Mouse (Mus musculus): ENCODE measurements around the gene Myt1l. TPM values are rescaled to one million over a fixed set of nuclear protein-coding genes. Genes with fewer than 3 reads are reported as not detected.

Gene Myt1l
- polyA plus RNA-seq, 1 experiment from 2014 or later = not detected

DNA sequence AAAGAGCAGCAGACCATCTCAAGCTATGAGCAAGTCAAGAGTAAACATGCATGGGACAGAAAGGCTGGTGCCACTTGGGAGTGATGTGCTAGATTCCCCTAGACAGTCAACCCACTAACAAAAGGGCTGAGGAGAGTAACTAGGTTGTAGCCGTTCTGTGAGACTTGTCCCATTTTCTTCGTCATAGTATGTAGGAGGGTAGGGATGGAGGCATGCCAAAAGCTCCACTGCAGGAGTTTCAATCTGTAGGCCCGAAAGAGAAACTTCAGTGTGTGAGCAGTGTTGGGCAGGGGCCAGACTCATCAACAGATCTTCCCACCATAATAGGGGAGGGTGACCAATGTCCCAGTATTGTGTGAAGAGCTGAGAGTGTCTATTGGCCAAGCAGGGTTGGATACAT lies 178.9 kb downstream of the Myt1l start:
- Histone ChIP-seq H3K9ac (ENCODE audit: low read depth, low read length) (no peak overlapping the region), H3K4me1 (ENCODE audit: control insufficient read depth, insufficient read depth, low read length) (no peaks in the 10 kb centered on the region), H3K36me3 (ENCODE audit: control insufficient read depth, insufficient read depth, low read length) (no peaks in the 10 kb centered on the region), H3K4me2 (replicated peaks; ENCODE audit: low read depth, low read length) (no peak overlapping the region), H3K27ac (ENCODE audit: low read depth, low read length) (no peak overlapping the region), H3K4me3 (ENCODE audit: low read length) (no peak overlapping the region), H3K9me3 (ENCODE audit: control insufficient read depth, low read length) (no peaks in the 10 kb centered on the region), H3K27me3 (ENCODE audit: control insufficient read depth, insufficient read depth, low read length) (no peaks in the 10 kb centered on the region)
- ATAC-seq (ENCODE audit: low FRiP score, low TSS enrichment) = no peak
- WGBS = 81% methylated on average over 3 of the region's 3 CpGs

DNA sequence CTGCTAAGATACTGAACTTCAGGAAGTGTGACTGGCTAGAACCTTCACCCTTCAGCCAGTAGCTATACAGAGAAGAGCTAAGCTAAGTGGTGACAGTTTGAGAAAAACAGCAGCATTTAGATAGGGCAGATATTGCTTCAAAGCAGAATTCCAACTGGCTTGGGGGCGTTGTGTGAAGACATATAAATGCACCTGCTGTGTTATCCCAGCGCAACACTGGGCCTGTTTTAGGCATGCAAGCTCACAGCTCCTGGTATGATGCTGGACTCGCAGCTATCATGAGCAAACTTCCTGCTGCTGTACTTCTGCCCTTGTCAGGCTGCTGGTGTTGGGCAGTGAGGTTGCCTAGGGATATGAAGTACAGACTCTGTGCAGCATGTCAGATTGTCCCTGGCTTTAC lies 180.0 kb downstream of the Myt1l start:
- Histone ChIP-seq H3K36me3 (ENCODE audit: control insufficient read depth, insufficient read depth, low read length) (no peaks in the 10 kb centered on the region), H3K9ac (ENCODE audit: low read depth, low read length) (no peak overlapping the region), H3K4me2 (replicated peaks; ENCODE audit: low read depth, low read length) (no peak overlapping the region), H3K4me3 (ENCODE audit: low read length) (no peak overlapping the region), H3K9me3 (ENCODE audit: control insufficient read depth, low read length) (no peaks in the 10 kb centered on the region), H3K4me1 (ENCODE audit: control insufficient read depth, insufficient read depth, low read length) (no peaks in the 10 kb centered on the region), H3K27me3 (ENCODE audit: control insufficient read depth, insufficient read depth, low read length) (no peaks in the 10 kb centered on the region), H3K27ac (ENCODE audit: low read depth, low read length) (no peak overlapping the region)
- ATAC-seq (ENCODE audit: low FRiP score, low TSS enrichment) = no peak
- 77% methylated on average over 3 of the region's 3 CpGs for WGBS

DNA sequence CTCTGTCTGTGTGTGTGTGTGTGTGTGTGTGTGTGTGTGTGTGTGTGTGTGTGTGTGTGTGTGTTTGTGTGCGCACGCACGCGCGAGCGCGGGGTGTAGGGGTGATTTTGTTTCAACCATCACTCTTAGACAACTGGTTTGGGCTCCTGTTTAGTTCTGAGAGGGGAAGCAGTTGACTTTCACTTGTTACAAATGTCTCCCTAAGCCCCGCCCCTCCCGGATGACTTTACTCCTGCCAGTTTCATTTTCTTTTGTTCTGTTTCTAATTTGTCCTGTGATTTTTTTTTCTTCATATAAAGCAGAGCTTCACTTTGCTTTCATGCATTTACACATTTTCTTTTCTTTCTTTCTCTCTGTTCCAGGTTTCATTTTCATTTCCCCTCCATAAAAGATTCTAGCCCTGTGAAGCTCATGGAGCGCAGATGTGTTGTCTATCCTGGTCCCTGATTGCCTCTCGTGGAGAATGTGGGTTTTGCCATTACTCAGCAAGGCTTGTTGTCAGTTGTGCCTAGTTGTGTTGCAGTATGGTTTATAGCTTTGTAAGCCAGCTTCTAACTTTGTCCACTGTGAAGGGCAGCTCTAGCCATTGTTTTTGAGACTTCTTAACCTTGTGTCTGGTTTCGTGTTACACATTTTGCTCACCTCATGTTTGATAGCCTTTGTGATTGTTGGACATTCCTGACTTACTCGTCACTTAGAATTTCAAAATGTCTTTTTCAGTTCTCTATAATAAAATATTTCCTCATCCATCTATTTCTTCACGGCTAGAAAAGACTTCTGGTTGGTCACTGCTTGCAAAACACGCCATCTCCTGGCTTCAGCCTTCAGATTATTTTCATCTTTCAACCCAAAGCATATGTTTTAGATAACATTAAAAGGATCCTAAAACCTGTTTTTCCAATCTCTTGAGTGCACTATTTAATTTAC lies 184.9 kb downstream of the Myt1l start:
- H3K9me3 ChIP-seq (ENCODE audit: control insufficient read depth, low read length) = no peaks in the 10 kb centered on the region
- H3K27ac ChIP-seq (ENCODE audit: low read depth, low read length) = no peak overlapping the region
- 81% methylated on average over 15 of the region's 15 CpGs for WGBS
- H3K4me3 ChIP-seq (ENCODE audit: low read length) = no peak overlapping the region
- no peaks in the 10 kb centered on the region for H3K4me1 ChIP-seq (ENCODE audit: control insufficient read depth, insufficient read depth, low read length)
- H3K9ac ChIP-seq (ENCODE audit: low read depth, low read length) = no peak overlapping the region
- H3K36me3 ChIP-seq (ENCODE audit: control insufficient read depth, insufficient read depth, low read length) = no peaks in the 10 kb centered on the region
- no peak for ATAC-seq (ENCODE audit: low FRiP score, low TSS enrichment)
- no peak overlapping the region for H3K4me2 ChIP-seq (replicated peaks; ENCODE audit: low read depth, low read length)
- H3K27me3 ChIP-seq (ENCODE audit: control insufficient read depth, insufficient read depth, low read length) = no peaks in the 10 kb centered on the region

DNA sequence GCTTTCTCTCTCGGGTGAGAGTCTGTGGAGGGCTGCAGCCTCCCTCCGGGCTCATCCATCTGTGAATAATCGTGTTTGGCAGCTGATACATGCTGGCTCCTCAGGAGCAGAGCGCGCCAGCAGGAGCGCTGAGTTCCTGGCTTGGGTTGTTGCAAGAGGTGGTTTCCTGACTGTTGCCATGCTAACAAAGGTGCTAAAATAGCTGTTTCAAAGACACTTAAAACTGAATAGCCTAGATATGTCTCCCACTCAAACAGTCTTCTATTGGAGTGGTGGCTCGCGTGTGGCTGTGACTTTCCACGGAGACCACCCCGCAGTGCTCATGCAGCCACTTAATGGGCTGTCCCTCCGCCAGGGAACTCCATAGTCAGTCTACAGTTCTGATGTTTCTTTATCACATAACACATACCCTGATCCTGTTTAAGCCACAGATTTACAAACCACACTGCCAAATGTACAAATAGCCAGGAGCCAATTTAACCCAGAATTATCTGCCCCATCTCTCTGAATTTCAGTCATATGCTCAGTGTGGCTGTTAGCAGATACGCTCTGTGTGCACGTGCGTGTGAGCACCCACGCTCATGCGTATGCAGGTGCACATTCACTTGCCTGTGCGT lies 195.6 kb downstream of the Myt1l start:
- 83% methylated on average over 17 of the region's 17 CpGs for WGBS
- Histone ChIP-seq H3K4me3 (ENCODE audit: low read length) (no peak overlapping the region), H3K36me3 (ENCODE audit: control insufficient read depth, insufficient read depth, low read length) (no peaks in the 10 kb centered on the region), H3K27me3 (ENCODE audit: control insufficient read depth, insufficient read depth, low read length) (no peaks in the 10 kb centered on the region), H3K4me1 (ENCODE audit: control insufficient read depth, insufficient read depth, low read length) (no peaks in the 10 kb centered on the region), H3K27ac (ENCODE audit: low read depth, low read length) (no peak overlapping the region), H3K9ac (ENCODE audit: low read depth, low read length) (no peak overlapping the region), H3K4me2 (replicated peaks; ENCODE audit: low read depth, low read length) (no peak overlapping the region), H3K9me3 (ENCODE audit: control insufficient read depth, low read length) (no peaks in the 10 kb centered on the region)
- no peak for ATAC-seq (ENCODE audit: low FRiP score, low TSS enrichment)

DNA sequence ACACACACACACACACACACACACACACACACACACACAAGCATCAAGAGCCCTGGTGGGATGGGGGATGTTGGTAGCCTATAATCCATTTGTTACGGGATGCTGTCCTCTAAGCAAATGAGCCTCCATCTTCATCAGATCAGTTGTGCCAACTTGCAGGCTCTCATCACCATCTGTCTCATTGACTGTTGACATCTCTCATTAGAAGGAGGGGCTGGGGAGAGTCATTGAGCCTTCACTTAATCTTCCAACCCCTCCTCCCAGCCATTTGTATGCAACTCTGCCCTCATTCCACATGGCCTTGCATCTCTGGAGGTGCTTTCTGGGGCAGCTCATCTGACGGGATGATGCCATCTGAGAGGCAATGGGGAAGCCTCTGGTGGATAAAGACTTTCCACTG lies 200.1 kb downstream of the Myt1l start:
- Histone ChIP-seq H3K27ac (ENCODE audit: low read depth, low read length) (no peak overlapping the region), H3K27me3 (ENCODE audit: control insufficient read depth, insufficient read depth, low read length) (no peaks in the 10 kb centered on the region), H3K4me2 (replicated peaks; ENCODE audit: low read depth, low read length) (no peak overlapping the region), H3K4me3 (ENCODE audit: low read length) (no peak overlapping the region), H3K4me1 (ENCODE audit: control insufficient read depth, insufficient read depth, low read length) (no peaks in the 10 kb centered on the region), H3K9me3 (ENCODE audit: control insufficient read depth, low read length) (no peaks in the 10 kb centered on the region), H3K36me3 (ENCODE audit: control insufficient read depth, insufficient read depth, low read length) (no peaks in the 10 kb centered on the region), H3K9ac (ENCODE audit: low read depth, low read length) (no peak overlapping the region)
- ATAC-seq (ENCODE audit: low FRiP score, low TSS enrichment) = no peak
- 62% methylated on average over 2 of the region's 2 CpGs for WGBS

DNA sequence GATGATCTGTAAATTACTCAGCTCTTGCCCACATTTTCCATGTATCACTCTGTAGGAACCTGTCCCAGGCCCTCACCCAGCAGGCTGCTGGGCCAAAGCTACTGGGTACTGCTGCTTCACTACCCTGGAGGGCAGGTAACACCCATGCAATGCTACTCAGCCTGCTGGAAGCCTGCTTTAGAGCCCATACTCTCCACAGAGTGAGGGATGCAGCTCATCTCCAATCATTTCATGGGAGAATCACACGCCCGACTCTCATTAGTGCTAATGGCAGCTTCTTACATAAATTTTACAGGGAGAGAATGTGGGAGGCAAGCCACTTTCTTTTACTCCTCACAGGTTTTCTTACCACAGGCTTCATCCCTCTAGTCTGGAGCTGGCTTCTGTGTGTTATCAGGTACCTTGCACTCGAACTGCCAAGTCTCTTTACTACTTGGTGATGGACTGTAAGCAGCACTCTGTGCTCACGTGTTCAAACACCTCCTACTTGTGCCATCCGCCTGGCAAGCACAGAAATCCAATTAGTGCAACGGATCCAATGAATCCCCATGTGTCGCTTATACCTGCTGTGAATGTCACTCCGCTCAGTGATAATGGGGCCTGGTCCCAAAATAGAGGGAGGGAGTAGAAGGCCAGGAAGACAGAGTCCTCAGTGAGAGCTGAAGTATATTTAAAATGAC lies 212.3 kb downstream of the Myt1l start:
- no peaks in the 10 kb centered on the region for H3K4me1 ChIP-seq (ENCODE audit: control insufficient read depth, insufficient read depth, low read length)
- H3K4me2 ChIP-seq (replicated peaks; ENCODE audit: low read depth, low read length) = no peak overlapping the region
- H3K27me3 ChIP-seq (ENCODE audit: control insufficient read depth, insufficient read depth, low read length) = no peaks in the 10 kb centered on the region
- 79% methylated on average over 8 of the region's 8 CpGs for WGBS
- H3K9me3 ChIP-seq (ENCODE audit: control insufficient read depth, low read length) = no peaks in the 10 kb centered on the region
- H3K27ac ChIP-seq (ENCODE audit: low read depth, low read length) = no peak overlapping the region
- no peak overlapping the region for H3K9ac ChIP-seq (ENCODE audit: low read depth, low read length)
- no peak for ATAC-seq (ENCODE audit: low FRiP score, low TSS enrichment)
- no peak overlapping the region for H3K4me3 ChIP-seq (ENCODE audit: low read length)
- no peaks in the 10 kb centered on the region for H3K36me3 ChIP-seq (ENCODE audit: control insufficient read depth, insufficient read depth, low read length)

DNA sequence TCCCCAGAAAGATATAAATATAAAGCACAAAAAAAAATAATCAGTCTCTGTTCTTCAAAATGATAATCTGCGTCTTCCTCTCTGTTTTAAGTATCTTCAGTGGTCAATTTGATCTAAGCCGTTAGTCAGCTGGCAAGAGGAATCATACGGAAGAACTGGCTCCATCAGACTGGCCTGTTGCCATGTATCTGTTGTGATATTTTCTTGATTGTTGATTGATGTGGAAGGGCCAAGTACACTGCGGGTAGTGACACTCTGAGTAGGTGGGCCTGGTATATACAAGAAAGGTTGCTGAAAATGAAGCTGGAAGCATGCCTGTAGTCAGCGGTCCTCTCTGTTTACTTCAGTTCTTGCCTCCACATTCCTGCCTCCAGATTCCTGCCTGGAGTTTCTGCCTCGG lies 213.0 kb downstream of the Myt1l start:
- ATAC-seq (ENCODE audit: low FRiP score, low TSS enrichment) = no peak
- Histone ChIP-seq H3K27ac (ENCODE audit: low read depth, low read length) (no peak overlapping the region), H3K4me3 (ENCODE audit: low read length) (no peak overlapping the region), H3K36me3 (ENCODE audit: control insufficient read depth, insufficient read depth, low read length) (no peaks in the 10 kb centered on the region), H3K27me3 (ENCODE audit: control insufficient read depth, insufficient read depth, low read length) (no peaks in the 10 kb centered on the region), H3K4me2 (replicated peaks; ENCODE audit: low read depth, low read length) (no peak overlapping the region), H3K9me3 (ENCODE audit: control insufficient read depth, low read length) (no peaks in the 10 kb centered on the region), H3K4me1 (ENCODE audit: control insufficient read depth, insufficient read depth, low read length) (no peaks in the 10 kb centered on the region), H3K9ac (ENCODE audit: low read depth, low read length) (no peak overlapping the region)
- WGBS = 88% methylated on average over 6 of the region's 6 CpGs

DNA sequence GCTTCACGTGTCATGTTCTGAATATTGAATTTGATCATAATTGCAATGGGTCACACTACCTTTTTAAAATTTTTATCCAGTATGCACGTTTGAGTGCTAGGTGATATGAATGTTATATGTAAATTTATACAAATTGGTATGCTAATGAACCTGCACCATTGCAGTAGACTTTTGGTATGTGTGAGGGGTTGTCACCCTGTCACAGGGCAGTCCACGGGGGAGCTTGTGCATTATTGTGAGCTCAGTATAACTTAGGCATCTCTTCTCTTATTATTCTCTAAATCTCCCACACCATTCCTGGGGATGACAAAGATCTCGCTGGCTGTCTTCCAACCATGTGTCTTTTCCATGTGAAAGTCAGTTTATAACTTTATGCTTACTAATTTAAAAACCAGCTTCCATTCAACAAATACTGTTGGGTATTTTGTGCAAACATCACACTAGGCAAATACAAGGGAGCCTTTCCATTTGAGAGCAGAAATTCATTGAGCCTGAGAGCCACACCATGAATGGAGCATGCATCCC lies 222.5 kb downstream of the Myt1l start:
- 85% methylated on average over 4 of the region's 4 CpGs for WGBS
- no peak overlapping the region for H3K4me3 ChIP-seq (ENCODE audit: low read length)
- H3K27me3 ChIP-seq (ENCODE audit: control insufficient read depth, insufficient read depth, low read length) = no peaks in the 10 kb centered on the region
- no peak overlapping the region for H3K27ac ChIP-seq (ENCODE audit: low read depth, low read length)
- no peak overlapping the region for H3K4me2 ChIP-seq (replicated peaks; ENCODE audit: low read depth, low read length)
- ATAC-seq (ENCODE audit: low FRiP score, low TSS enrichment) = no peak
- H3K4me1 ChIP-seq (ENCODE audit: control insufficient read depth, insufficient read depth, low read length) = no peaks in the 10 kb centered on the region
- H3K36me3 ChIP-seq (ENCODE audit: control insufficient read depth, insufficient read depth, low read length) = no peaks in the 10 kb centered on the region
- no peaks in the 10 kb centered on the region for H3K9me3 ChIP-seq (ENCODE audit: control insufficient read depth, low read length)
- no peak overlapping the region for H3K9ac ChIP-seq (ENCODE audit: low read depth, low read length)
